Mouse (Mus musculus) forebrain, embryonic 11.5 days (tissue): ENCODE data around the gene Gm6583. TPM values are rescaled to one million over a fixed set of nuclear protein-coding genes. Genes with fewer than 3 reads are reported as not detected.

Source experiments
- ATAC-seq: fragments of 200-750 bp; cut with Nextera tagmentation; replicated peaks from 2 replicates; pipeline ENCODE4 v1.8.0; 2017; ENCODE audit warnings: moderate TSS enrichment; ENCODE audit not compliant: low FRiP score
- DNase-seq: peaks from one replicate; pipeline ENCODE4 v3.0.0-alpha.2; 2017; ENCODE audit warnings: low spot score
- H3K27ac ChIP-seq: fragments of 300-500 bp; sonication (generic); 2 replicates; pipeline ENCODE4 v1.5.1; 2014; ENCODE audit warnings: low read depth, low read length
- H3K27me3 ChIP-seq: fragments of 300-500 bp; sonication (generic); 2 replicates; pipeline ENCODE4 v1.6.1; 2014; ENCODE audit warnings: mild to moderate bottlenecking, low read length, mixed read lengths; ENCODE audit not compliant: control insufficient read depth, insufficient read depth
- H3K36me3 ChIP-seq: fragments of 300-500 bp; sonication (generic); 2 replicates; pipeline ENCODE4 v1.6.1; 2014; ENCODE audit warnings: mild to moderate bottlenecking, low read length, moderate library complexity, mixed read lengths; ENCODE audit not compliant: control insufficient read depth, insufficient read depth
- H3K4me1 ChIP-seq: fragments of 300-500 bp; sonication (generic); replicated peaks from 2 replicates; pipeline ENCODE4 v1.6.1; 2014; ENCODE audit warnings: low read length, mixed read lengths; ENCODE audit not compliant: control insufficient read depth, insufficient read depth
- H3K4me2 ChIP-seq: fragments of 300-500 bp; sonication (generic); 2 replicates; pipeline ENCODE4 v1.6.1; 2014; ENCODE audit warnings: low read depth, mild to moderate bottlenecking, low read length, moderate library complexity, mixed read lengths; ENCODE audit not compliant: severe bottlenecking
- H3K4me3 ChIP-seq: fragments of 300-500 bp; sonication (generic); 2 replicates; pipeline ENCODE4 v1.5.1; 2014; ENCODE audit warnings: low read depth, low read length
- H3K9ac ChIP-seq: fragments of 300-500 bp; sonication (generic); 2 replicates; pipeline ENCODE4 v1.6.1; 2014; ENCODE audit warnings: low read length
- H3K9me3 ChIP-seq: fragments of 300-500 bp; sonication (generic); 2 replicates; pipeline ENCODE4 v1.6.1; 2016; ENCODE audit warnings: low read length, mixed read lengths; ENCODE audit not compliant: control insufficient read depth
- WGBS: fragments of 180-500 bp; shearing (Covaris S2); extraction: QIAGEN DNeasy Blood & Tissue Kit; methylation state at CpG from one replicate; pipeline ENCODE4 v1.1.7; 2014; 5-methylcytosine and 5-hydroxymethylcytosine counted together
- polyA plus RNA-seq: library from polyadenylated mRNA; unstranded; fragments of >200 nt; fragmentation: Nextera tagmentation; extraction: Ambion mirVana; gene quantifications from 2 replicates; pipeline ENCODE4 v1.2.1, GENCODE M21; 2014

The Gm6583 gene
- polyA plus RNA-seq, 1 experiment from 2014 or later: 0.29 TPM

DNA sequence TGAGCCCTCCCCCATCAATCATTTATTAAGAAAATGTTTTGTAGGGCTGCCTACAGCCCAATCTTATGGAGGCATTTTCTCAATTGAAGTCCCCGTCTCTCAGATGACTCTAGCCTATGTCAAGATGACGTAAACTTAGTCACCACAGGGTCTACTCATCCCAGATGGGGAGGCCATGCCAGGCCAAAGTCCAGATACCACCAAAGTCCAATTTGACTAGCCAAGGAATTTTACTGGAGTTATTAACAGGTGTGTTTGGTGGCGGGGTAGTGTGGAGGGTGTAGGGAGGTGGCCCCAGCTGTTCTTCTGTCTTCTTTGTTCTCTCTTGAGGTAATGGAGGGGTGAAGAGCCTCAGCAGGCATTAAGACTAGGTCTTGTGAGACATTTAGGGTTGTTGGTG is 4.2 kb upstream of the Gm6583 start:
- no peaks in the 10 kb centered on the region for H3K27me3 ChIP-seq
- no peaks in the 10 kb centered on the region for H3K4me1 ChIP-seq
- ATAC-seq (no peak), DNase-seq (no peak)
- no peak overlapping the region for H3K27ac ChIP-seq
- no peaks in the 10 kb centered on the region; the same call in 1 of the 2 replicates for H3K36me3 ChIP-seq
- 87% methylated on average over 3 of the region's 3 CpGs for WGBS
- H3K9ac ChIP-seq: no peak overlapping the region
- no peak overlapping the region for H3K4me3 ChIP-seq
- H3K9me3 ChIP-seq: no peaks in the 10 kb centered on the region
- H3K4me2 ChIP-seq: no peak overlapping the region

DNA sequence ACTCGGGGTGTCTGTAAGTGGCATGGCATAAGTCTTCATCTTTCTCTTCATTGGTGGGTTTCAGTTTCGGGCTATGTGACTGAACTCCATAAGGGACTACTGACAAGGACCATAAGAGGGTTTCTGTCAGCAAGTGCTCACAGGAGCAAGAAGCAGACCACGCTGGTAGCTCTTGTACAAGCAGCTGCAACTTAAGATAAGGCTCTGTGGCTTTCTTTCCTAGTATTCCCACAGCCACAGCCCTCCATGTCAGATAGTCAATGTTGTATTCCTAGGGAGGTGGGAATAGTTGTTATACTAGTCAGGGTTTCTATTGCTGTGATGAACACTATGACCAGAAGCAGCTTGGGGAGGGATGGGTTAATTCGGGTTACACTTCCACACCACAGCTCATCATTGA is 3.7 kb upstream of the Gm6583 start:
- H3K4me3 ChIP-seq: no peak overlapping the region
- no peak for DNase-seq
- no peaks in the 10 kb centered on the region; the same call in 1 of the 2 replicates for H3K36me3 ChIP-seq
- no peaks in the 10 kb centered on the region for H3K27me3 ChIP-seq
- no peak overlapping the region for H3K4me2 ChIP-seq
- no peaks in the 10 kb centered on the region for H3K9me3 ChIP-seq
- no peaks in the 10 kb centered on the region for H3K4me1 ChIP-seq
- ATAC-seq: no peak
- 94% methylated on average over 4 of the region's 4 CpGs for WGBS
- H3K9ac ChIP-seq: no peak overlapping the region
- no peak overlapping the region for H3K27ac ChIP-seq

DNA sequence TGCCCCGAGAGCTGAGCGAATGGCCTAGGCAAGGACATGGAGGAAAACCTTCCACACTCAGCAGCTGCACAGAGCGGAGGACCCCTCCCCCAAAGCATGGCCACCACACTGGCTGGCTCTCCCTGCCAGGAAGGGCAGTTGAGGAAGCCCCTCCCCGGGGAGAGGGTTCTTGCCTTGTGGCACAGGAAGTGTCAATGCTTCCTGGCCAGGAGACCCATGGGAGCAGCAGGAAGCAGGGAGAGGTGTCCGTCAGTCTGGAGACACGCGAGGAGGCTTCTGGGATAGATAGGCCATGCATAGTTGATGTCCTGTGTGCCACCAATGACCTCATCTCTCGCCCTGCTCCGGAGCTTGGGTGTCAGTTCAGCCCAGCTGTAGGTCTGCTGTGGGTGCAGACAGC is 489 bp upstream of the Gm6583 start:
- Histone ChIP-seq H3K4me3 (no peak overlapping the region), H3K36me3 (no peaks in the 10 kb centered on the region; the same call in 1 of the 2 replicates), H3K9me3 (no peaks in the 10 kb centered on the region), H3K27ac (no peak overlapping the region), H3K9ac (no peak overlapping the region), H3K4me1 (no peaks in the 10 kb centered on the region), H3K4me2 (no peak overlapping the region), H3K27me3 (no peaks in the 10 kb centered on the region)
- ATAC-seq: no peak
- DNase-seq: no peak
- 91% methylated on average over 9 of the region's 9 CpGs for WGBS

DNA sequence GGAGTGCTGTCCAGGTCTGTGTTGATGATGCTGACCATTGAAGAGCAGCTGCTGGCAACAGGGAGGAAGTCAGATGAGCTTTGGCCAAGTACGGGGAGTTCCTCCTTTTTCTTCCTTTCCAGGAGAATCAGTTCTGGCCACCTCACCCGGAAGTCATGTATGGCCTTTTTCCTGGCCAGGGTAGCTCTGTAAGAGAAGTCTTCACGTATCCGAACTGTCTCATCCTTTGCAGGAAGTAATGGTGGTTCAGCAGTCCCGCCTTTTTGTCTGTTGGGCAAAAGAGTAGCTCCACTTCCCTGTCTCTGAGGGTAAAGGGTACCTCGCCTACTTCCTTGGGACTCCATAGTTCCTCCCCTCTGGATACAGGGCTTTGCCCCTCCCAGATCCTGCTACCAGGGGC is 340 bp downstream of the Gm6583 start:
- H3K27me3 ChIP-seq: no peaks in the 10 kb centered on the region
- no peaks in the 10 kb centered on the region; the same call in 1 of the 2 replicates for H3K36me3 ChIP-seq
- H3K4me1 ChIP-seq: no peaks in the 10 kb centered on the region
- ATAC-seq (no peak), DNase-seq (no peak)
- H3K27ac ChIP-seq: no peak overlapping the region
- 89% methylated on average over 6 of the region's 6 CpGs for WGBS
- no peak overlapping the region for H3K4me2 ChIP-seq
- H3K9me3 ChIP-seq: no peaks in the 10 kb centered on the region
- no peak overlapping the region for H3K4me3 ChIP-seq
- H3K9ac ChIP-seq: no peak overlapping the region

DNA sequence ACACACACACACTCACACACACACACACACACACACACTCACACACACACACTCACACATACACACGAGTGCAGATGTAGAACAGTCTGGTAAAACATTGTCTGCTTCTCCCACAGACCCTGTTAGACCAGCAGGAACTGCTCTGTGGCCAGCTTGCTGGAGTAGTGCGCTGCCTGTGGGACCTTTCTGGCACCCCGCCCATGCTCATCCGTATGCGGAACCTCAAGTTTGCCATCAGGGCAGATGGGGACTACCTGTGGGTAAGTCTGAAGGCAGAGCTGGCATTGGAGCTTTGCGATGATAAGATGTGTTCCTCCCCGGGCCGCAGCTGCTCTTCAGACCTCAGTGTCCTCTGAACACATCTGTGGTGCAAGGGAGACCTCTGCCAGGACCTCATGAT is 6.7 kb downstream of the Gm6583 start:
- H3K27me3 ChIP-seq: no peaks in the 10 kb centered on the region
- H3K4me2 ChIP-seq: no peak overlapping the region
- H3K36me3 ChIP-seq: no peaks in the 10 kb centered on the region; the same call in 1 of the 2 replicates
- DNase-seq (no peak), ATAC-seq (no peak)
- H3K9ac ChIP-seq: no peak overlapping the region
- no peaks in the 10 kb centered on the region for H3K4me1 ChIP-seq
- no peak overlapping the region for H3K4me3 ChIP-seq
- H3K9me3 ChIP-seq: no peaks in the 10 kb centered on the region
- no peak overlapping the region for H3K27ac ChIP-seq
- WGBS: 94% methylated on average over 8 of the region's 8 CpGs

DNA sequence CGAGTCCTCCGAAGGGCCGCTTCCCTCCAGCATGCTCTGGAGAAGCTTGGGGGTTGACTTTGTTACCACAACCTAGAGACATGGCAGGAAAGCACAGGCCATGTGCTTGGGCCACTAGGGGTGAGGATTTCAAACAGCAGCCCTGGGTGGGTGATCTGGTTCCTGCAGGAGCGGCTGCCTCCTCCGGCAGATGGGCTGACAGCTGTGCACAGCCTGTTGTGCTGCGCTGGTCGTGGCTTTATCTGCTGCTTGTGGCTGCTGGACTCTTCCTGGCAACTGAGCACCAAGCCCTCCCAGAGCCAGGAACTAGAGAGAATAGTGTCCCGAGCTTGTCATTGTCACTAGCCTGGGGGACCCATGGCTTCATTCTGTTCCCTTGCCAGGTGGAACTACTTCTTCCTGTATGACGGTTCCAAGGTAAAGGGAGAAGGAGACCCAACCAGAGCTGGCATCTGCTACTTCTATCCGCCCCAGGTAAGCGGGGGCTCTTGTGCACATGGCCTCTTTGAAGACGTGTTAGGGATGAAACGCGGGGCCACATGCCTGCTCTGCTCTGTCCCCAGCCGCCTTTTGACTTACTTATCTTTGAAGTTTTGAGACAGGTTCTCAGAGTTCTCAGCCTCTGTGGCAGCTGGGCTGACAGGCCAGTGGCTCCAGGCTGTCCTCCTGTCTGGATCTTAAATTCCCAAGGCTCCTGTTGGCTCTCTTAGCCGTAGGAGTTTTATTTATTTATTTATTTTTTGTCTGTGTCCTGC is 9.4 kb downstream of the Gm6583 start:
- no peak for ATAC-seq
- Histone ChIP-seq H3K27ac (no peak overlapping the region), H3K4me3 (no peak overlapping the region), H3K4me1 (peaks cover 8% of the 10 kb centered on the region; the same call in 1 of the 2 replicates), H3K27me3 (no peaks in the 10 kb centered on the region), H3K9ac (no peak overlapping the region), H3K9me3 (no peaks in the 10 kb centered on the region), H3K36me3 (no peaks in the 10 kb centered on the region; the same call in 1 of the 2 replicates), H3K4me2 (no peak overlapping the region)
- DNase-seq: no peak
- 89% methylated on average over 16 of the region's 16 CpGs for WGBS

DNA sequence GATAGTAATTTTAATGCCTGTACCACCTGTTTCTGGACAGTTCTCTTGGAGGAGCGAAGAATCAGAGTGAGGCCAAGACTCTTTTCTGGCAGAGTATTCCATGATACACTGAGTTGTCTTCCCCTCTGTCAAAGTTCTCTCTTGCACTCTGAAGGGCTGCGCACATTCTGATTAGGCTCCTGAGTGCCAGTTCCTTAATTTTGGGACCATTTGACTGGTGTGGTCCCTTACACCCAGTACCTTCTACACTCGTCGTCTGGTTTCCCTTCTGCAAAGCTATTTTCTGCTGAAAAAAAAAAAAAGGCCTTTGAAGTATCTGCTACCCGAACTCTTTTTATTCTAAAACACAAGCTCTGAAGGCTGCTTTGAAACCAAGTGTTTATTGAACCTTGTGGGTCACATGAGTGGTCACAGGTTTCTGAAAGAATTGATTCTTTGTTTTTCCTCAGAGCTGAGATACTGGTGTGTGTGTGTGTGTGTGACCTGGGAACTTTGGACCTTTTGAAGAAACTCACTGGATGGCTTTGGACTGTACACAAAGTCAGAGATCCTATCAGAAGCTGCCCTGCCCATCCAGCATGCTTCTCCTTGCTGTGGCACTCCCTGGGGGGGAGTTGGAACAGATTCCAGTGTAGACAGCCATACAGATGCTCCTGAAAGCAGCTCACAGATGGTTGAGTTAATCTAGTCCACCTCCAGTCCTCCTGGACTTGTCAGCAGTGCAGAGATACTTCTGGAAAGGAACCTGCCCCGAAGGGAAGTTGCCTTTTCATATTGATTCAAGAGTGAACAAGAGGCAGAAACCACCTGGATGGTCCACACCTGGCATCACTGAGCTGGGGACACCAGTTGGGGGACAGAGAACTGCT is 11.5 kb downstream of the Gm6583 start:
- Histone ChIP-seq H3K4me3 (no peak overlapping the region), H3K4me2 (no peak overlapping the region), H3K9ac (no peak overlapping the region), H3K36me3 (no peaks in the 10 kb centered on the region; the same call in 1 of the 2 replicates), H3K27ac (no peak overlapping the region), H3K9me3 (no peaks in the 10 kb centered on the region), H3K27me3 (no peaks in the 10 kb centered on the region), H3K4me1 (peaks cover 8% of the 10 kb centered on the region; the same call in 1 of the 2 replicates)
- 79% methylated on average over 6 of the region's 6 CpGs for WGBS
- DNase-seq: no peak
- ATAC-seq: no peak

DNA sequence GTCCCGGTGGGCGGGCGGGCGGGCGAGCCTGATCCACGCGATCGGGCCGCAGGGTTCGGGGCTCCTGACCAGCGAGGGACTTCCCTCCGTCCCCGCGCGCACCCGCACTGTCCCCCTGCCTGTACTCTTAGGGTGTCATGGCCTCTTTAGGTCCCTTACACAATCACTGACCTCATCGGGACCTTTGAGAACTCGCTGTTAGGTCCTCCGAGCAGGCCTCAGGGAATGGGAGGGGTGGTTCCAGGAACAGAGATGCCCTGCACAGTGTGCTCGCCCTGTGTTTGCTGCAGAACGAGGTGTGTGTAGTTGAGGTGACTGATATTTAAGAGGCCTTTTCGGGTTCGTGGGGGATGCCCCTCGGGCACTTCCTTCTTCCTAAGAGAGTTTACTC is 12.6 kb downstream of the Gm6583 start:
- peaks cover 2% of the 10 kb centered on the region; the same call in 1 of the 2 replicates for H3K36me3 ChIP-seq
- 0 out of 2 replicates have a peak overlapping the region, but pooled peaks have one; percentile 31 for H3K27ac ChIP-seq
- H3K4me3 ChIP-seq: peak overlapping the region; percentile 95
- H3K9ac ChIP-seq: peak overlapping the region; percentile 79
- no peaks in the 10 kb centered on the region for H3K27me3 ChIP-seq
- ATAC-seq: peak; percentile 69
- no peaks in the 10 kb centered on the region for H3K9me3 ChIP-seq
- WGBS: under 1% methylated on average over 24 of the region's 24 CpGs
- peak overlapping the region; percentile 52 for H3K4me2 ChIP-seq
- H3K4me1 ChIP-seq: peaks cover 8% of the 10 kb centered on the region; the same call in 1 of the 2 replicates
- DNase-seq: no peak
